Mouse (Mus musculus): ENCODE measurements around the gene Pex6. TPM values are rescaled to one million over a fixed set of nuclear protein-coding genes. Genes with fewer than 3 reads are reported as not detected.

Gene Pex6
- total and polyA plus RNA-seq, 3 experiments, result 23.0 to 31.2 TPM; not detected in 1

GRCm38 (mm10) chr17:46751794-46752556 lies 40.7 kb downstream of the Pex6 start, which contains the start of gene Cnpy3 (continued):
- TF ChIP-seq BHLHE40 (IDR thresholded peaks at IDR 0.05; ENCODE audit: borderline replicate concordance, low read depth, low read length) (peak; percentile 99), MXI1 (IDR thresholded peaks at IDR 0.05; ENCODE audit: low read depth, low read length) (peak; percentile 93), TCF12 (IDR thresholded peaks at IDR 0.05; ENCODE audit: low read depth, low read length) (peak; percentile 46; the same call in 1 of the 2 replicates), MAZ (IDR thresholded peaks at IDR 0.05; ENCODE audit: low read depth, low read length) (peak; percentile 9; the same call in 1 of the 2 replicates), UBTF (IDR thresholded peaks at IDR 0.05; ENCODE audit: borderline replicate concordance, insufficient read depth, low read depth, low read length) (0 out of 2 replicates have a peak, but pooled peaks have one; percentile 15), CHD1 (IDR thresholded peaks at IDR 0.05; ENCODE audit: low read depth, low read length) (no peak), JUND (IDR thresholded peaks at IDR 0.05; ENCODE audit: low read depth, low read length) (no peak), CTCF (IDR thresholded peaks at IDR 0.05 in 2 of 3, conservative IDR thresholded peaks at IDR 0.05 in 1 of 3; ENCODE audit: control insufficient read depth in 1 of 3, insufficient read depth in 1 of 3, low read depth in 2 of 3, low read length in 3 of 3, poor library complexity in 1 of 3, severe bottlenecking in 1 of 3) (no peak), KAT2A (conservative IDR thresholded peaks at IDR 0.05; ENCODE audit: low read depth, low read length) (peak; percentile 49; the same call in 1 of the 2 replicates), CHD2 (IDR thresholded peaks at IDR 0.05; ENCODE audit: low read length) (peak; percentile 43; the same call in 1 of the 2 replicates), MEF2A (IDR thresholded peaks at IDR 0.05; ENCODE audit: extremely low read depth, insufficient replicate concordance, low read depth, low read length, poor library complexity, severe bottlenecking) (no peak)

DNA sequence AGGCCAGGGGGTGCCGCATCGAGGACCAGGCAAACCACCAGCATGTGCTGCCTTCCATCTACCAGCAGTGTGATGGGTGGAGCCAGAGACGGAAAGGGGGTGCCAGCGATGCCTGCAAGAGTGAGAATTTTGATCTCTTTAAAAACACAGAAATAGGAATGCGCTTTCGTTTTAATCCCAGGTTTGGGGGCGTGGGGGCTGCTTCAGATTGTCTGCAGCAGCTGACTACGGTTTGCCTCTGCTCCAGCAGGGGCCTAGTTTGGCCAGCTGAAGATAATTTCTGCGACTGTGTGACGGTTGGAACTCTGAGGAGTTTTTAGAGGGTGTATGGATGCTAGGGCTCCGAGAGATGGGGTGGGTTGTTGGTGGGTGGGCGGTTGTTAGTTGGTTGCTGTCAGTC lies 47.5 kb downstream of the Pex6 start:
- H3K4me3 ChIP-seq (ENCODE audit: control insufficient read depth in 1 of 2, insufficient read depth in 1 of 2, low read depth in 2 of 2, low read length in 2 of 2), result no peak overlapping the region
- H3K9me3 ChIP-seq (replicated peaks; ENCODE audit: insufficient read depth, low read length), result no peaks in the 10 kb centered on the region
- no peaks in the 10 kb centered on the region for H3K79me2 ChIP-seq (ENCODE audit: control insufficient read depth, insufficient read depth, low read length, poor library complexity)
- H3K4me1 ChIP-seq (ENCODE audit: control insufficient read depth in 1 of 2, insufficient read depth in 2 of 2, low read length in 2 of 2), result no peaks in the 10 kb centered on the region
- TF ChIP-seq CTCF (IDR thresholded peaks at IDR 0.05 in 2 of 3, conservative IDR thresholded peaks at IDR 0.05 in 1 of 3; ENCODE audit: control insufficient read depth in 1 of 3, insufficient read depth in 1 of 3, low read depth in 2 of 3, low read length in 3 of 3, poor library complexity in 1 of 3, severe bottlenecking in 1 of 3) (no peak), NRF1 (IDR thresholded peaks at IDR 0.05; ENCODE audit: insufficient read depth, low read depth, low read length, poor library complexity, severe bottlenecking) (no peak), MAFK (IDR thresholded peaks at IDR 0.05; ENCODE audit: borderline replicate concordance, low read depth, low read length) (no peak), ZNF384 (IDR thresholded peaks at IDR 0.05; ENCODE audit: low read depth, low read length) (no peak), MEF2A (IDR thresholded peaks at IDR 0.05; ENCODE audit: extremely low read depth, insufficient replicate concordance, low read depth, low read length, poor library complexity, severe bottlenecking) (no peak), RAD21 (IDR thresholded peaks at IDR 0.05; ENCODE audit: low read depth, low read length) (no peak), SIN3A (IDR thresholded peaks at IDR 0.05; ENCODE audit: low read length) (no peak), ELF1 (IDR thresholded peaks at IDR 0.05; ENCODE audit: low read depth, low read length) (no peak), E2F4 (IDR thresholded peaks at IDR 0.05; ENCODE audit: borderline replicate concordance, low read depth, low read length) (no peak), HCFC1 (IDR thresholded peaks at IDR 0.05; ENCODE audit: low read depth, low read length) (no peak), MYC (IDR thresholded peaks at IDR 0.05; ENCODE audit: low read depth, low read length) (no peak)
- H3K27me3 ChIP-seq (ENCODE audit: control insufficient read depth in 1 of 2, insufficient read depth in 2 of 2, low read length in 2 of 2), result peaks cover 6 to 9% of the 10 kb centered on the region in 2 experiments
- no peak overlapping the region for H3K27ac ChIP-seq (ENCODE audit: control insufficient read depth, low read depth, low read length)
- H3K36me3 ChIP-seq (ENCODE audit: control insufficient read depth in 1 of 2, insufficient read depth in 2 of 2, low read length in 2 of 2), result no peaks in the 10 kb centered on the region
- H3K9ac ChIP-seq (ENCODE audit: control insufficient read depth, low read depth, low read length, poor library complexity, severe bottlenecking), result no peak overlapping the region
- no peak for DNase-seq (ENCODE audit: low read depth, low spot score)
